Mouse (Mus musculus) lung, embryonic 14.5 days (tissue): ENCODE results near the gene Krtap21-1. TPM values are rescaled to one million over a fixed set of nuclear protein-coding genes. Genes with fewer than 3 reads are reported as not detected.

Experiments used
- ATAC-seq: fragments of 200-750 bp; cut with Nextera tagmentation; 2 replicates; pipeline ENCODE4 v1.8.0; 2017; ENCODE audit warnings: mild to moderate bottlenecking, moderate TSS enrichment, moderate library complexity; ENCODE audit not compliant: insufficient read depth
- DNase-seq: peaks from one replicate; pipeline ENCODE4 v3.0.0-alpha.2; 2015
- H3K27ac ChIP-seq: fragments of 300-500 bp; sonication (generic); 2 replicates; pipeline ENCODE4 v1.5.1; 2014; ENCODE audit warnings: low read depth, mild to moderate bottlenecking, moderate library complexity
- H3K27me3 ChIP-seq: fragments of 300-500 bp; sonication (generic); 2 replicates; pipeline ENCODE4 v1.6.1; 2014; ENCODE audit warnings: low read length, control low read depth; ENCODE audit not compliant: insufficient read depth
- H3K36me3 ChIP-seq: fragments of 300-500 bp; sonication (generic); 2 replicates; pipeline ENCODE4 v1.6.1; 2014; ENCODE audit warnings: control low read depth; ENCODE audit not compliant: insufficient read depth
- H3K4me1 ChIP-seq: fragments of 300-500 bp; sonication (generic); 2 replicates; pipeline ENCODE4 v1.6.1; 2014; ENCODE audit warnings: antibody characterized with exemption, control low read depth; ENCODE audit not compliant: insufficient read depth
- H3K4me2 ChIP-seq: fragments of 300-500 bp; sonication (generic); 2 replicates; pipeline ENCODE4 v1.6.1; 2014; ENCODE audit warnings: mild to moderate bottlenecking
- H3K4me3 ChIP-seq: fragments of 300-500 bp; sonication (generic); 2 replicates; pipeline ENCODE4 v1.5.1; 2014; ENCODE audit warnings: low read depth, low read length
- H3K9ac ChIP-seq: fragments of 300-500 bp; sonication (generic); 2 replicates; pipeline ENCODE4 v1.6.1; 2014
- H3K9me3 ChIP-seq: fragments of 300-500 bp; sonication (generic); 2 replicates; pipeline ENCODE4 v1.6.1; 2016; ENCODE audit warnings: low read depth, low read length, control low read depth
- CTCF ChIP-seq: IDR thresholded peaks from 2 replicates; pipeline ENCODE4 v1.5.1; 2016; ENCODE audit warnings: antibody characterized with exemption, low read depth
- WGBS: fragments of 180-500 bp; shearing (Covaris S2); extraction: QIAGEN DNeasy Blood & Tissue Kit; methylation state at CpG from one replicate; pipeline ENCODE4 v1.1.7; 2014; 5-methylcytosine and 5-hydroxymethylcytosine counted together
- polyA plus RNA-seq: library from polyadenylated mRNA; unstranded; fragments of >200 nt; fragmentation: Nextera tagmentation; extraction: Ambion mirVana; gene quantifications from 2 replicates; pipeline ENCODE4 v1.2.1, GENCODE M21; 2014

Gene Krtap21-1
- not detected in 2 replicates for polyA plus RNA-seq

- Histone ChIP-seq H3K9me3 (no peaks in the 10 kb centered on the region), H3K27me3 (no peaks in the 10 kb centered on the region), H3K4me3 (no peak within 1 kb of the TSS), H3K4me1 (no peaks in the 10 kb centered on the region), H3K4me2 (no peak within 1 kb of the TSS), H3K27ac (no peak within 1 kb of the TSS), H3K36me3 (no peaks in the 10 kb centered on the region), H3K9ac (no peak within 1 kb of the TSS)
- WGBS, result 66% methylated on average over 2 of the region's 2 CpGs
- no peak for TF ChIP-seq CTCF
- no peak for ATAC-seq
- no peak for DNase-seq
These were observed at the start of gene Krtap21-1 for GRCm38 (mm10) chr16:89403768-89404167. TSS of gene Krtap21-1 (minus strand) at chr16:89403868.

- no peak for TF ChIP-seq CTCF
- Histone ChIP-seq H3K4me2 (no peak overlapping the region), H3K9ac (no peak overlapping the region), H3K36me3 (no peaks in the 10 kb centered on the region), H3K4me1 (no peaks in the 10 kb centered on the region), H3K4me3 (no peak overlapping the region), H3K9me3 (no peaks in the 10 kb centered on the region), H3K27ac (no peak overlapping the region), H3K27me3 (no peaks in the 10 kb centered on the region)
- ATAC-seq (no peak), DNase-seq (no peak)
- WGBS, result 72% methylated on average over 2 of the region's 2 CpGs
These were observed 25.9 kb upstream of the Krtap21-1 start for GRCm38 (mm10) chr16:89429586-89429985.

- DNase-seq, result peak; percentile 2
- whole genome bisulfite sequencing, result 72% methylated on average over 5 of the region's 5 CpGs
- Histone ChIP-seq H3K27ac (no peak overlapping the region), H3K4me2 (no peak overlapping the region), H3K27me3 (no peaks in the 10 kb centered on the region), H3K9ac (no peak overlapping the region), H3K4me1 (no peaks in the 10 kb centered on the region), H3K36me3 (no peaks in the 10 kb centered on the region), H3K9me3 (no peaks in the 10 kb centered on the region), H3K4me3 (no peak overlapping the region)
- no peak for ATAC-seq
- no peak for TF ChIP-seq CTCF
These were observed 21.6 kb upstream of the Krtap21-1 start for GRCm38 (mm10) chr16:89425310-89425709.

GRCm38 (mm10) chr16:89420011-89420410, 16.3 kb upstream of the Krtap21-1 start, which contains the start of gene Krtap6-2:
TSS of gene Krtap6-2 (minus strand) at chr16:89420111.
- Histone ChIP-seq H3K9ac (no peak within 1 kb of the TSS), H3K4me2 (no peak within 1 kb of the TSS), H3K27ac (no peak within 1 kb of the TSS), H3K4me1 (no peaks in the 10 kb centered on the region), H3K36me3 (no peaks in the 10 kb centered on the region), H3K9me3 (no peaks in the 10 kb centered on the region), H3K27me3 (no peaks in the 10 kb centered on the region), H3K4me3 (no peak within 1 kb of the TSS)
- DNase-seq (no peak), ATAC-seq (no peak)
- WGBS, result 89% methylated on average over 3 of the region's 3 CpGs
- no peak for TF ChIP-seq CTCF

GRCm38 (mm10) chr16:89416311-89416710, 12.6 kb upstream of the Krtap21-1 start:
- WGBS, result 75% methylated on average over 3 of the region's 3 CpGs
- no peak overlapping the region for H3K9ac ChIP-seq

GRCm38 (mm10) chr16:89410345-89411068, 6.8 kb upstream of the Krtap21-1 start:
- DNase-seq (no peak), ATAC-seq (no peak)
- Histone ChIP-seq H3K27me3 (no peaks in the 10 kb centered on the region), H3K4me3 (no peak overlapping the region), H3K9ac (no peak overlapping the region), H3K9me3 (no peaks in the 10 kb centered on the region), H3K4me1 (no peaks in the 10 kb centered on the region), H3K36me3 (no peaks in the 10 kb centered on the region), H3K4me2 (no peak overlapping the region), H3K27ac (no peak overlapping the region)
- WGBS, result 82% methylated on average over 5 of the region's 5 CpGs
- TF ChIP-seq CTCF, result no peak

More at GRCm38 (mm10) chr16:89416311-89416710, 12.6 kb upstream of the Krtap21-1 start:
- ATAC-seq (no peak), DNase-seq (no peak)
- Histone ChIP-seq H3K36me3 (no peaks in the 10 kb centered on the region), H3K9me3 (no peaks in the 10 kb centered on the region), H3K4me1 (no peaks in the 10 kb centered on the region), H3K4me3 (no peak overlapping the region), H3K4me2 (no peak overlapping the region), H3K27me3 (no peaks in the 10 kb centered on the region), H3K27ac (no peak overlapping the region)
- TF ChIP-seq CTCF, result no peak

- H3K4me2 ChIP-seq, result no peak overlapping the region
- H3K9ac ChIP-seq, result no peak overlapping the region
- H3K4me1 ChIP-seq, result no peaks in the 10 kb centered on the region
- no peaks in the 10 kb centered on the region for H3K27me3 ChIP-seq
- no peak overlapping the region for H3K27ac ChIP-seq
- no peaks in the 10 kb centered on the region for H3K36me3 ChIP-seq
- 70% methylated on average over 2 of the region's 2 CpGs for WGBS
- no peaks in the 10 kb centered on the region for H3K9me3 ChIP-seq
- no peak overlapping the region for H3K4me3 ChIP-seq
- DNase-seq (no peak), ATAC-seq (no peak)
- no peak for TF ChIP-seq CTCF
These were observed 30.8 kb downstream of the Krtap21-1 start for GRCm38 (mm10) chr16:89372734-89373461.

Other genes with a start within 250 kb of the Krtap21-1 start
- not detected in 2 replicates for gene Gm9789, start 245.9 kb downstream of the Krtap21-1 start, polyA plus RNA-seq
- not detected in 2 replicates for gene Gm7735, start 234.4 kb downstream of the Krtap21-1 start, polyA plus RNA-seq
- not detected in 2 replicates for gene 1110057P08Rik, start 229.1 kb downstream of the Krtap21-1 start, polyA plus RNA-seq
- not detected in 2 replicates for gene Krtap20-2, start 198.0 kb downstream of the Krtap21-1 start, polyA plus RNA-seq
- not detected in 2 replicates for gene Krtap6-2, start 16.2 kb upstream of the Krtap21-1 start, polyA plus RNA-seq
- gene Krtap8-1, start 84.1 kb upstream of the Krtap21-1 start, polyA plus RNA-seq, result not detected in 2 replicates
- not detected in 2 replicates for gene Krtap7-1, start 104.5 kb upstream of the Krtap21-1 start, polyA plus RNA-seq
- gene Krtap11-1, start 167.3 kb upstream of the Krtap21-1 start, polyA plus RNA-seq, result not detected in 2 replicates